Mouse (Mus musculus) heart, embryonic 14.5 days (tissue): ENCODE data around the gene Mum1. TPM values are rescaled to one million over a fixed set of nuclear protein-coding genes. Genes with fewer than 3 reads are reported as not detected.

Experiments
- ATAC-seq: fragments of 200-750 bp; cut with Nextera tagmentation; 2 replicates; pipeline ENCODE4 v1.8.0; 2017; ENCODE audit warnings: low read depth, moderate TSS enrichment; ENCODE audit not compliant: insufficient number of reproducible peaks, insufficient read depth, low FRiP score
- H3K27ac ChIP-seq, 2 experiments: fragments of 200-500 bp in 1 of 2; fragments of 300-500 bp in 1 of 2; sonication (generic) in 1 of 2; replicated peaks in 1 of 2; 2 replicates each; pipeline ENCODE4 v1.5.1; 2012 to 2014; ENCODE audit warnings: low read depth in 2 of 2, low read length in 2 of 2, control low read depth in 1 of 2, mild to moderate bottlenecking in 1 of 2, mixed read lengths in 1 of 2; ENCODE audit not compliant: control insufficient read depth in 1 of 2, insufficient read depth in 1 of 2
- H3K27me3 ChIP-seq: fragments of 300-500 bp; sonication (generic); 2 replicates; pipeline ENCODE4 v1.6.1; 2014; ENCODE audit warnings: mild to moderate bottlenecking, low read length, control low read depth; ENCODE audit not compliant: control insufficient read depth, insufficient read depth
- H3K36me3 ChIP-seq: fragments of 300-500 bp; sonication (generic); 2 replicates; pipeline ENCODE4 v1.6.1; 2014; ENCODE audit warnings: mild to moderate bottlenecking, control low read depth, low read length, mixed read lengths; ENCODE audit not compliant: control insufficient read depth, insufficient read depth
- H3K4me1 ChIP-seq, 2 experiments: fragments of 200-500 bp in 1 of 2; fragments of 300-500 bp in 1 of 2; sonication (generic) in 1 of 2; 2 replicates each; pipeline ENCODE4 v1.6.1; 2012 to 2014; ENCODE audit warnings: low read length in 2 of 2, control low read depth in 1 of 2, mixed read lengths in 1 of 2; ENCODE audit not compliant: control insufficient read depth in 2 of 2, insufficient read depth in 2 of 2
- H3K4me2 ChIP-seq: fragments of 300-500 bp; sonication (generic); 2 replicates; pipeline ENCODE4 v1.6.1; 2014; ENCODE audit warnings: mild to moderate bottlenecking, low read length
- H3K4me3 ChIP-seq, 2 experiments: fragments of 200-500 bp in 1 of 2; fragments of 300-500 bp in 1 of 2; sonication (generic) in 1 of 2; 2 replicates each; pipeline ENCODE4 v1.5.1; 2012 to 2014; ENCODE audit warnings: low read length in 2 of 2, mild to moderate bottlenecking in 2 of 2, control low read depth in 1 of 2, low read depth in 1 of 2, moderate library complexity in 1 of 2; ENCODE audit not compliant: control insufficient read depth in 1 of 2, insufficient read depth in 1 of 2
- H3K9ac ChIP-seq: fragments of 300-500 bp; sonication (generic); 2 replicates; pipeline ENCODE4 v1.6.1; 2014; ENCODE audit warnings: mild to moderate bottlenecking, low read length
- H3K9me3 ChIP-seq: fragments of 300-500 bp; sonication (generic); 2 replicates; pipeline ENCODE4 v1.6.1; 2016; ENCODE audit warnings: low read length, control low read depth; ENCODE audit not compliant: control insufficient read depth
- WGBS: fragments of 180-500 bp; shearing (Covaris S2); extraction: QIAGEN DNeasy Blood & Tissue Kit; methylation state at CpG from one replicate; pipeline ENCODE4 v1.1.7; 2014; 5-methylcytosine and 5-hydroxymethylcytosine counted together
- polyA plus RNA-seq: library from polyadenylated mRNA; unstranded; fragments of >200 nt; fragmentation: Nextera tagmentation; extraction: Ambion mirVana; gene quantifications from 2 replicates; pipeline ENCODE4 v1.2.1, GENCODE M21; 2014

Mum1 gene
- polyA plus RNA-seq, 1 experiment from 2014 or later = 29.3 TPM

- 89% methylated on average over 10 of the region's 10 CpGs for WGBS
- Histone ChIP-seq H3K4me2 (no peak overlapping the region), H3K9me3 (no peaks in the 10 kb centered on the region), H3K4me3 (no peak overlapping the region), H3K27ac (0 out of 4 replicates have a peak overlapping the region, but pooled peaks of 1 of the 2 experiments have one; percentile 88), H3K9ac (no peak overlapping the region), H3K4me1 (peaks cover 36 to 52% of the 10 kb centered on the region in 2 experiments), H3K27me3 (no peaks in the 10 kb centered on the region), H3K36me3 (peaks cover 23% of the 10 kb centered on the region)
- no peak for ATAC-seq
Measured at GRCm38 (mm10) chr10:80262776-80263365, 36.6 kb downstream of the Mum1 start.

- H3K27ac ChIP-seq = peak overlapping the region; percentile 56 to 83
- H3K4me1 ChIP-seq = peaks cover 33 to 51% of the 10 kb centered on the region in 2 experiments
Measured at GRCm38 (mm10) chr10:80264341-80265148, 38.3 kb downstream of the Mum1 start.

GRCm38 (mm10) chr10:80265149-80265486, 38.9 kb downstream of the Mum1 start:
- WGBS = 0% methylated on average over 18 of the region's 18 CpGs
- peak overlapping the region; percentile 94 for H3K4me2 ChIP-seq
- H3K4me3 ChIP-seq = peak overlapping the region; percentile 71 to 75
- ATAC-seq = no peak
- H3K9ac ChIP-seq = peak overlapping the region; percentile 96
- peaks cover 30 to 49% of the 10 kb centered on the region in 2 experiments for H3K4me1 ChIP-seq
- peaks cover 21% of the 10 kb centered on the region for H3K36me3 ChIP-seq
- no peaks in the 10 kb centered on the region for H3K27me3 ChIP-seq
- H3K27ac ChIP-seq = peak overlapping the region; percentile 56 to 83
- no peaks in the 10 kb centered on the region for H3K9me3 ChIP-seq

More at GRCm38 (mm10) chr10:80264341-80265148, 38.3 kb downstream of the Mum1 start:
- WGBS = 1% methylated on average over 81 of the region's 81 CpGs
- H3K4me2 ChIP-seq = peak overlapping the region; percentile 94
- peak; percentile 48 for ATAC-seq
- H3K27me3 ChIP-seq = no peaks in the 10 kb centered on the region
- peak overlapping the region; percentile 71 to 75 for H3K4me3 ChIP-seq
- H3K9me3 ChIP-seq = no peaks in the 10 kb centered on the region
- peak overlapping the region; percentile 96 for H3K9ac ChIP-seq
- H3K36me3 ChIP-seq = peaks cover 21% of the 10 kb centered on the region

- no peaks in the 10 kb centered on the region for H3K27me3 ChIP-seq
- H3K36me3 ChIP-seq = peaks cover 55% of the 10 kb centered on the region
- H3K9me3 ChIP-seq = no peaks in the 10 kb centered on the region
- peaks cover 30 to 46% of the 10 kb centered on the region in 2 experiments for H3K4me1 ChIP-seq
- H3K4me2 ChIP-seq = no peak overlapping the region
- H3K4me3 ChIP-seq = no peak overlapping the region
- H3K9ac ChIP-seq = 0 out of 2 replicates have a peak overlapping the region, but pooled peaks have one; percentile 36
- H3K27ac ChIP-seq = no peak overlapping the region
- WGBS = 82% methylated on average over 2 of the region's 2 CpGs
- ATAC-seq = no peak
Measured at GRCm38 (mm10) chr10:80270099-80270498, 43.9 kb downstream of the Mum1 start.

GRCm38 (mm10) chr10:80270734-80271181, 44.5 kb downstream of the Mum1 start:
- Histone ChIP-seq H3K36me3 (peaks cover 61% of the 10 kb centered on the region), H3K9ac (no peak overlapping the region; the same call in 1 of the 2 replicates), H3K27ac (0 out of 4 replicates have a peak overlapping the region, but pooled peaks of 1 of the 2 experiments have one; percentile 24), H3K4me2 (no peak overlapping the region), H3K27me3 (no peaks in the 10 kb centered on the region), H3K4me3 (no peak overlapping the region), H3K9me3 (no peaks in the 10 kb centered on the region), H3K4me1 (peaks cover 28 to 44% of the 10 kb centered on the region in 2 experiments)
- WGBS = 70% methylated on average over 6 of the region's 6 CpGs
- no peak for ATAC-seq

- no peak for ATAC-seq
- Histone ChIP-seq H3K9me3 (no peaks in the 10 kb centered on the region), H3K27me3 (no peaks in the 10 kb centered on the region), H3K4me1 (peaks cover 24 to 38% of the 10 kb centered on the region in 2 experiments), H3K4me2 (no peak overlapping the region), H3K4me3 (no peak overlapping the region), H3K27ac (no peak overlapping the region), H3K9ac (peak overlapping the region; percentile 21), H3K36me3 (peaks cover 67% of the 10 kb centered on the region)
- 87% methylated on average over 5 of the region's 5 CpGs for WGBS
Measured at GRCm38 (mm10) chr10:80271186-80271843, 45.1 kb downstream of the Mum1 start.

GRCm38 (mm10) chr10:80271870-80272585, 45.8 kb downstream of the Mum1 start:
- no peak for ATAC-seq
- Histone ChIP-seq H3K27ac (no peak overlapping the region), H3K4me1 (peaks cover 19 to 31% of the 10 kb centered on the region in 2 experiments), H3K36me3 (peaks cover 70% of the 10 kb centered on the region), H3K27me3 (no peaks in the 10 kb centered on the region), H3K9ac (no peak overlapping the region), H3K4me3 (no peak overlapping the region), H3K4me2 (no peak overlapping the region), H3K9me3 (no peaks in the 10 kb centered on the region)
- WGBS = 87% methylated on average over 8 of the region's 8 CpGs
